Mouse (Mus musculus) right cerebral cortex, adult 18-20 months (tissue): ENCODE results near the gene Gm28051.

Source experiments
- DNase-seq: peaks from one replicate; pipeline ENCODE4 v3.0.0; 2022; ENCODE audit warnings: mixed read lengths

The Gm28051 gene

GRCm38 (mm10) chr12:102757689-102758402 is at the start of gene Gm28051, which contains the start of the genes Gon7 and Ubr7:
Gene Gm28051 (minus strand): TSS chr12:102757765.
Gene Gon7 (minus strand): TSS chr12:102757803.
Gene Ubr7 (plus strand): TSS chr12:102757967.
- DNase-seq: peak; percentile 98

- no peak for DNase-seq
Observed at GRCm38 (mm10) chr12:102799528-102799927, 42.0 kb upstream of the Gm28051 start.

- no peak for DNase-seq
Observed at GRCm38 (mm10) chr12:102787927-102788326, 30.4 kb upstream of the Gm28051 start.

- no peak for DNase-seq
Observed at GRCm38 (mm10) chr12:102785593-102785985, 28.0 kb upstream of the Gm28051 start.

- DNase-seq: no peak
Observed at GRCm38 (mm10) chr12:102784899-102785592, 27.5 kb upstream of the Gm28051 start.

GRCm38 (mm10) chr12:102782841-102783240 is 25.3 kb upstream of the Gm28051 start:
- no peak for DNase-seq

GRCm38 (mm10) chr12:102779452-102779851 is 21.9 kb upstream of the Gm28051 start:
- no peak for DNase-seq

GRCm38 (mm10) chr12:102778151-102778550 is 20.6 kb upstream of the Gm28051 start:
- no peak for DNase-seq

- DNase-seq: no peak
Observed at GRCm38 (mm10) chr12:102776035-102776434, 18.5 kb upstream of the Gm28051 start.

GRCm38 (mm10) chr12:102772676-102773075 is 15.1 kb upstream of the Gm28051 start:
- DNase-seq: no peak

- no peak for DNase-seq
Observed at GRCm38 (mm10) chr12:102771601-102772000, 14.0 kb upstream of the Gm28051 start.

GRCm38 (mm10) chr12:102769000-102769399 is 11.4 kb upstream of the Gm28051 start:
- no peak for DNase-seq

- no peak for DNase-seq
Observed at GRCm38 (mm10) chr12:102763696-102764095, 6.1 kb upstream of the Gm28051 start.

- DNase-seq: no peak
Observed at GRCm38 (mm10) chr12:102761668-102762067, 4.1 kb upstream of the Gm28051 start.

GRCm38 (mm10) chr12:102758936-102759335 is 1.4 kb upstream of the Gm28051 start:
- no peak for DNase-seq

GRCm38 (mm10) chr12:102758403-102758756 is 815 bp upstream of the Gm28051 start, which contains the start of gene Gm20604:
Gene Gm20604 (minus strand): TSS chr12:102758672.
- no peak for DNase-seq

- no peak for DNase-seq
Observed at GRCm38 (mm10) chr12:102757055-102757688, 393 bp downstream of the Gm28051 start.

GRCm38 (mm10) chr12:102756304-102756703 is 1.3 kb downstream of the Gm28051 start:
- DNase-seq: no peak

- DNase-seq: no peak
Observed at GRCm38 (mm10) chr12:102748256-102748655, 9.3 kb downstream of the Gm28051 start.

GRCm38 (mm10) chr12:102744839-102745238 is 12.7 kb downstream of the Gm28051 start:
- no peak for DNase-seq

- DNase-seq: peak; percentile 93
Observed at GRCm38 (mm10) chr12:102743589-102744574, 13.7 kb downstream of the Gm28051 start, which contains the start of the genes Moap1 and Tmem251. Gene Moap1 (minus strand): TSS chr12:102743661. Gene Tmem251 (plus strand): TSS chr12:102743762.

- no peak for DNase-seq
Observed at GRCm38 (mm10) chr12:102743036-102743588, 14.5 kb downstream of the Gm28051 start.
